Mouse (Mus musculus): ENCODE results near the gene Copb2.

The Copb2 gene

DNA sequence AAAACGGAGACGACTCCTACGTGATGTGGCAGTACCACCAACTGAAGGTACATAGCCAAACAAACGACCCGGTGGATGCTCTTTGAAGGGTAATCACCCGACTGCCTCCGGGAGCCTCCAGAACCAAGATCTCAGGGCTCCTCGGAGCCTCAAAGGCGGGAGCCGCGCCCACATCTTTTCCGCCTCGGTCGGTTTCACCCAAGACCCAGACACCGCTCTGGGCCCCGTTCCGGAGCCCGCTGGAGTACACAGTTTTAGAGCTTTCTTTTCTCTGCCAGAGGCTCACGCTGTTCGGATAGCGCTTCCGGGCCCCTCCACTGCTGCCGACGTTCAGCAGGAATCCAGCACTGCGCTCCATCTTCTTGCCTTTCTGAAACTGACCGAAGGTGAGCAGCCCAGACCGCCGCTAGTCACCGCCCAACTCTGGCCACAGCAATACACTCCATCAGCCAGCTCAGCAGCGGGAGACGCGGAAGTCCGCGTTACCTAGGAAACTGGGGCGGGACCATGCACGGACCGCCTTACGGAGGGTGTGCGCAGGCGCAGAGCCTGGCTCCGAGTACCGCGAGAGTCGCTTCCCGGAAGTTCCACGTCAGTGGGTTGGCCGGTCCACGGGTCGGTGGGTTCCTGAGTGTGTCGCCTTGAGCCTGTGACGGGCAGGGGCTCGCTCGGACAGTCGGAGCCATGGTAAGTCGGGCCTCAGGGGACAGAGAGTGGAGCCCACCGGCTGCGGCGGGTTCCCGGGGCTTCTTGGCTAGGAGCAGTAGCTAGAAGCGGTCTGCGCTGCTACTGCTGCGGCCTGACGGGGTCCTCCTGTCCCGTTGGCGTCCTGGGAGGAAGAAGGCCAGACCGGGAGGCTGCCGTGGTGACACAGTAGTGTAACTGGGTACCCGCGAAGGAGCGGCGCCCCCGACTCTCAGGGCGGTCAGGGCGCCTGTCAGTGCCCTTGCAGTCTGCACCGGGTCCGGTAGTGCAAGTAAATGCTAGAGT is at the start of gene Copb2:
Copb2 (plus strand) TSS at position 585 of the 990 bp plus-strand sequence.
- peak; percentile 97 for DNase-seq

DNA sequence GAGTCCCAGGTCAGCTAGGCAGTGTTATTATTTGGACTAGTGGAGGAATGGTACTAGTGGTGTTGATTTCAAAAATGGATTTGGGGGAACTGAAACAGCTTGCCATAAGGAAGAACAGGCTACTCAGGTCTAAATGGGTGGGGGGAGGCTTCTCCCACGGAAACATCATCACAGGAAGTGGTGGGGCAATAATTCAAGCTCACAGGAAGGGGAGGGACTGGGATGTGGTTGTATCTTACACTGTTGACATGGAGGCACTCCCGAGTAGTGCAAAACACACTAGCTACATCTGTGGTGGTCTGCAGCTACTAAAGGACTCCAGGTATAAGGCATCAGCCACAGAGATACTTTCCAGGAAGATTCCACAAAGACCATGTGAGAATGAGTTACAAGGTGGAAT is 39.6 kb upstream of the Copb2 start:
- DNase-seq: no peak

DNA sequence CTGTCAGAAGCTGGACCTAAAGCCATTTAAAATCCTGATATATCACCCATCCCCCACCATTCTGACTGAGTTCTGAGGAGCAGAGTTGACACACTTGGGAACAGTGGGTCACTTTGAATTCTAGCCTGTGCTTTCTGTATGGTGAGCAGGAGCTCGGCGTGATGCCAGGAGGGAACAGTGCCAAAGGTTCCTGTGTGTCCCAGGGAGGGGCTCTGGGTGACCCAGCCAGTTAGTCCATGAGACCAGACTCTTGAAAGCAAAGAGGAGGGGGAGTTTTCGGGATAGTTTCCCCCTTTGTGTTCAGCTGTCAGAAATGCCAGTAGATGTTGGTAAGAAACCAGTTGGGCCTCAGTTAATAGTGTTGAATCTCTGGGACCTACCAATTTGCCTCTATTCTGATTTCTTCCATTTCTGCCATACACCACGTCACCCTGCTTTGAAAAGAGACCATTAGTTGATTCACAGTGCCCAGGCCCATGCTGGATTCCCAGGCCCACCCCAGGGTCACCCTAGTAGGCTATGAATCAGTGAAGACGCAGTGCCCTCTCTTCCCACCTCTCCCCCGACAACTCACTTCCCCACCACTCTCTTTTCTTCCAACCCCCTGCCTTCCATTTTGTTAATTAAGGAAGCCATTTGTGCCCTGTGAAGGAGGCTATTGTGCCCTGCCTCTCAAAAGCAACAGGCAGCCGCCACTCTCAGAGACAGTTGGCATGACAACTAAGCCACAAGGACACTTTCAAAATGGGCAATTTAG is 38.6 kb upstream of the Copb2 start:
- no peak for DNase-seq

DNA sequence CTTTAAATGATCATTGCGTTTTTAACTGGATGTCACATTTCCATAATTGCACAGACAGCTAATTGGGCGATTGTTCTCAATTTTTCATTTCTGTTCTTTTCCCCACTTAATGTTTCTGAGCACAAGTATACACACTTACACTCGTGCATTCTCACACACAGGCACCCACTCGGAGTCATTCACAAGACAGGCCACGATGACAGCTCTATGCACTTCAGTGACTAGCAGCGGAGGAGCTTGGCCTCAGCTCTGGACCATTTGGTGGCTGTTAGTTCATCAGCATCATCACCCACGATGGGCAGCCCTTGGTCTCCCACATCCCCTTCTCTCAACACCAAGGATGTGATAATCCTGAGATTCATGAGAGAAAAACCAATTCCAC is 38.0 kb upstream of the Copb2 start:
- no peak for DNase-seq

DNA sequence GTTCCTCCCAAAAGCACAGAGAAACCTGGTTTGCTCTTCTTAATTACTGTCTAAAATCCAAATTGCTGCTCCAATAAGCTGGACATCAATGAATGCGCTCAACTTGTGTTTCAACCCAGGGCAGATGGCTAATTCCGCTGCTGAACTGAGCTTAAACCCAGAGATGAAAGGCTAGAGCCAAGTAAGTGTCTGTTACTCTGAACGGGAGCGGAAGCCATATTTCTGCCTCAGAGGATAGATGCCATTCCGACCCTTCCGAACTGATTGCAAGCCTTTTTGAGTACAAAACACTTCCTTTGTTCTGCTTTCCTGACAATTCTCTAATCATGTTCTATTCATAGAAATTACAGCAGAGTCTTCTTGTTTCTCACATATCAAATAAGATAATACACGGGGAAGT is 36.3 kb upstream of the Copb2 start:
- peak; percentile 11 for DNase-seq

DNA sequence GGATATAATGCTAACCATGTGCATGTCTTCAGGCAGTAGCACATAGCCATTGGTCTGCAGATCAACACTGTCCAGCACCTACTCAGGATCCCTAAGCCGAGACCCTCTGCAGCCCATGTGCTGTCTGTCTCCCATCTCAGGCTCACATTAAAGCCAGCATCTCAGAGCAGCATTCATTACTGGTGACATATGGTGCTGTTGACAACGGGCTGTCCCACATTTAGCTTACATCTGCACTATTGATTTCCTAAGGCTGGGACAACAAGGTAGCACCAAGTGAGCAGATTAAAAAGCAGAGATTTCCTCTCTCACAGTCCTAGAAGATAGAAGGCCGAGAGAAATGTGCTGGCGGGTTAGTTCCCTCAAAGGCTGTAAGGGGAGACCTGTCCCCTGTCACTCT is 33.7 kb upstream of the Copb2 start:
- DNase-seq: no peak

DNA sequence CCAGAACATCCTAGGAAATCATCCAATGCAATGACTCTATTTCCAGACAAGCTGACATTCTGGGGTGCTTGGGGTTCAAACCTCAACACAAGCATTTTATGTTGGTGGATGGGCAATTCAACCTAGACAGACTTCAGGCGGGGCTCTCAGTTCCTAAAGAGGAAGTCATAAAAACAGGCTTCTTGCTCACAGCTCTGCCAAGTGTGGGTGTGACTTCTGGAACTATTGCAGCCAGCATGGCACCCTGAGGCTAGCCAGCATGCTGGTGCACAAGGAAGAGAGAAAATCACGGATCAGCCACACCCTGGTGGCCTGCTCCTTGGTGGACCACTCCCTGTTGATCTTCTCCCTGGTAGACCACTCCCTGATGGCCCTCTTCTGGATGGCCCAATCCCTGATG is 32.5 kb upstream of the Copb2 start:
- DNase-seq: no peak

DNA sequence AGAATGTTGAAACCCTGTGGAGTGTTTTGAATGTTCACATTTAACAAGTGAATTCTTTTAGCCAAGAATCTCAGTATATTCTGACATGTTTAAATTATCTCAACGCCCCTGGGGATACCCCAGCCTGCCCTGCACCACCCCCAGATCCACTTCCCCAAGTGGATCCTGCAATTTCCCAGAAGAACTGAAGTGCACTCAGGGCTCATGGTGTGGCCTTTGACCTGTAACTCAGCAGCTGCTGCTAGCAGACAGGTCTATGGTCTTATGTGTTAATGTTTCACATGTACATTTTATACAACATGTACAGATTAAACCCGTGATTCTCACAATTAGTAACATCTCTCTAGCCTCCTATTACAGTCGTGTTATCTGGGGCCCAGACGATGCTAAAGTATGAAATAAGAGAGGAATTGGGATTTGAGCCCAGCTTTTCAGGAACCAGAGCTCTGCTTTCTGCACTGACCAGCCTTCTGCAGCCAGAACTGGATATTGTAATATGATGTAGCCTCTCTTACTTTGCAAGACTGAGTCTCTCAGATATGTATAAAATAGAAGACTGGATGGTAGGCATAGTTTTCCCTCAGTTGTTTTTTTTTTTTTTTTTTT is 28.7 kb upstream of the Copb2 start:
- DNase-seq: no peak

DNA sequence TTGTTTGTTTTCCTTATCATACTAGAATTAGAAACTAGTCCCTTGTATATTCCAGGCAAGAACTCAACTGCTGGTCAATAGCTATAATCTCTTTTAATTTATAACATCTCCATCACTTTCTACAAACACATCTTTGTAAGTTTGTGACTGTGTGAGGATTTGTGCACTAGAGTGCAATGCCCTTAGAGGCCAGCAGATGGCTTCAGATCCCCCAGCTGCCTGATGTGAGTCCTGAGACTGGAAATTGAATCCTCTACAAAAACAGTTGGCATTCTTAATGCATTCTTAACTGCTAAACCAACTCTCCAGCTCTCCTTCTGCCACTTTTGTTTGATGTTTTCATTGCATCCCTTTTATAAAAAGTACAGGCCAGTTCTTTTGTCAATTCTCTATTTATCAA is 27.8 kb upstream of the Copb2 start:
- no peak for DNase-seq

DNA sequence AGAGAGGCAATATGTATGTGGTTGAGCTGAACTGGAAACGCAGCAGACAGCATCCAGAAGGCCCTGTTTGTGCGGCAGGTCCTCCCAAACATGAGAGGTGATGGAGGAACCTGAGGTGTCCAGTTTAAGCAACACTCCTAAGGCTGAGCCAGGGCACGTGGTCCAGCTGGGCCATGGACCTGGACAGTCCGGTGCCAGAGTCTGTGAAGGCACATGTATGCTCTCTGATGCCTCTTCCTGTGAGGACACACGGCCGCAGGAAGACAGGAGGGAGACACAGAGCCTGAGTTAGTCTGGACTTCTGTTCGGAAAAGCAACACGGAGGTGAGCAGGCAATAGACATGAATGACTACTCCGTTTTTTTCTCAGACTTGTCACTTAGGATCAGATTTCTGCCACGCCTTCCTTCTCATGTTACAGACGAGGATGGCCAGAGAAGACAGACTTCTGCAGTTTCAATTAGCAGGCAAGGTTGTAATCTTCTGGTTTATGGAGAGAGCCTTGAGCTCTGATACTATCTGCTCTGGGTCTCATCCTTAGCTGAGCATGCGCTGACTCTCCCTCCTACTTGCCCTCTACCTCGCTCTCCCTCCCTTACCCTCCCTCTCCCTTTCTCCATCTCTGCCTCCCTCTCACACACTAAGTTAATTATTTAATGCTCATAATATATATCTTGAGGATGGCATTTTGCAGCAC is 25.4 kb upstream of the Copb2 start:
- no peak for DNase-seq

DNA sequence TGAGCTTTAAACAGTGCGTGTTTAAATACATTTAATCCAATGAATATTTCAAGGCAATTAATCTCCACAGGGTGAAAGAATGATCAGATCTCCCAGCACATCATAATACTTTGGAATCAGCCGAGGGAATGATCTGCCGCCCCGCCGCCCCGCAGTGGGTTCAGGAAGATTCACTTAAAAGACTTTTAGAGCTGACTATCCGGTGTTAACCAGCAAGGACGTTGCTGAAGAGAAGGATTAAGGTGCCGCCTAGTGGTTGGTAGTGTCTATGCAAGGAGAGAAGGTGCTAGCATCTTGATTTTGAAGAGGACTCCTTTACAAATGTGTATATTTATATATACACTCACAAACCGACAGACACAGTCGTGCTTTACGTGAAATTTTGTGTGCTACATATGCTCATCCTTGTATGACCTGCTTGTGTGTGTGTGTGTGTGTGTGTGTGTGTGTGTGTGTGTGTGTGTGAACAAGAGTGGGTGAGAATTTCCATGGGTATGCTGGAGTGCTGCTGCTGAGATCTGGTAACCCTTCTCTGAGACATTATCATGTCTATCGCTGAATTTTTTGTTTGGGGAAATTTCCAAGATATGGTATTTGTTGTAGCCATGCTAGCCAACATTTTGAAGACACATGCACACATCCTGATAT is 24.7 kb upstream of the Copb2 start:
- peak; percentile 42 for DNase-seq

DNA sequence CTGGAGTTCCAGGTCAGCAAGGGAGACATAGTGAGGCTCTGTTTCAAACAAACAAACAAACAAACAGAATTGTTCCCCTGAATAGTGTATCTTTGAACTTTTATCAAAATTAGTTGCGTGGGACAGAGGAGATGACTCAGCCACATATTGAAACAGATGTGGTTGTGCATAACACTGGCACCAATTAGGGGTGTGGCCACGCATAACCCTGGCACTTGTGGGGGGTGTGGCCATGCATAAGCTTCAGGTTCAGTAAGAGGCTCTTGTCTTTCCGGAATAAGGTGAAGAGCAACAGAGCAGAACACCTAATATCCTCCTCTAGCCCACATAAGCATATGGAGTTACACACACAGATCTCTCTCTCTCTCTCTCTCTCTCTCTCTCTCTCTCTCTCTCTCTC is 19.5 kb upstream of the Copb2 start:
- DNase-seq: no peak

DNA sequence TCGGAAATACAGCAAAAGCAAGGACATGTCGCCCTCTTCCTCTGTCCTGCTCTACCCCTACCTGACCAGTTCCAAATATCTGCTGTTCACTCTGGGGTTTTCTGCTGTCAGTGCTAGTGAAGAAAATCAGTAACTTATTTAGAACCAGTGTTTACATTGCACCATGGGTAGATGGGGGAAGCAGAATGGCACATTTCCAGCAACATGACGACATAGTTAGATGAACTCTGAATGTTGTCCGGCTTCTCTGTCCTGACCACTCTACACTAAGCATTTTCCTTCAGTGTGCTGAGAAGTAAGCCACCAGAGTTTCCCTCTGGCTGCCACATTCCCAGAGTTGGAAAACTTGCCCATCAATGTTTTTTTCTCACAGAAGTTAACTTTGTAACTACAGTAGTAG is 20.3 kb downstream of the Copb2 start:
- no peak for DNase-seq

DNA sequence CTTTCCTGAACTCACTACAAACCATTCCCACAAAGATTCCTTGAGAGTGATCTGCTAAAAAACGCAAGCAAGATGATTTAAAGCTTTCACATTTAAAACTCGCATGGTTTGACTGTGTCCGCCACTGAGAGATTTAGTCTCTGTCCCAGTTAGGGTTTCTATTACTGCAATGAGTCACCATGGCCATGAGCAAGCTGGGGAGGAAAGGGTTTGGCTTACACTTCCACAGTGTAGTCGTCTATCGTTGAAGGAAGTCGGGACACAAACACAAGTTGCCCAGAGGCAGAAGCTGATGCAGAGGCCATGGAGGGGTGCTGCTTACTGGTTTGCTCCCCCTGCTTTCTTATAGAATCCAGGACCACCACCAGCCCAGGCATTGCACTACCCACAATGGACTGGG is 36.6 kb downstream of the Copb2 start:
- DNase-seq: no peak

DNA sequence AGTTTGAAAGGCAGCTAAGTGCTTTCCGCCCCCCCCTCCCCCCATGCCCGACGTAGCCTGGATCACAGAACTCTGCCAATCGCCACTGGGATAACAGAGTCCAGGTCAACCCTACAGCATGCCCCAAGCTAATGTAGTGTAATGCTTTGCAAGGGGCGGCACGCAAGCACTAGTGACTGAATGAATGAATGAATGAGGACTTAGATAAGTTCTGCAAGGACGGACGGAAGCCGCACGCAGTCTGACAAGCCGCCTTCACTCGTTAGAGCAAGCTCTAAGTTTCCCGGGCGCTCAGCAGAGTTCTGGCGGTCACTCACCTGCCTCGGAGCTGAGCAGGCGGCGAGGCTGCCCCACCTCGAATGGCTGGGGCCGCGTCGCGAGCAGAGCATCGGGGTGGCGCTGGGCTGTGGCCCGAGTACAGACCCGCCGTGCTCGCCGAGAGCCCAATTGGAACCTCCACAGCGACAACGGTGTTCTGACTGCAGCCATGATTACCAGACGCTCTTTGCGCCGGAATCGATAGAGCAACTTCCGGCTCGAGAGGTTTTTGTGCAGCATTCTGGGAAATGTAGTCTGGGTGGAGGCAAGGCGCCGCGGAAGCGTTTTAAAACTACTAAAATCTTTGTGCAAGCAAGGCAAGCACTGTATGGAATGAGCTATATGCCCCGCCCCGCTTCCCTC is 37.8 kb downstream of the Copb2 start, which contains the start of gene Mrps22:
Mrps22 (minus strand) TSS at position 505 of the 681 bp plus-strand sequence.
- DNase-seq: peak; percentile 84

DNA sequence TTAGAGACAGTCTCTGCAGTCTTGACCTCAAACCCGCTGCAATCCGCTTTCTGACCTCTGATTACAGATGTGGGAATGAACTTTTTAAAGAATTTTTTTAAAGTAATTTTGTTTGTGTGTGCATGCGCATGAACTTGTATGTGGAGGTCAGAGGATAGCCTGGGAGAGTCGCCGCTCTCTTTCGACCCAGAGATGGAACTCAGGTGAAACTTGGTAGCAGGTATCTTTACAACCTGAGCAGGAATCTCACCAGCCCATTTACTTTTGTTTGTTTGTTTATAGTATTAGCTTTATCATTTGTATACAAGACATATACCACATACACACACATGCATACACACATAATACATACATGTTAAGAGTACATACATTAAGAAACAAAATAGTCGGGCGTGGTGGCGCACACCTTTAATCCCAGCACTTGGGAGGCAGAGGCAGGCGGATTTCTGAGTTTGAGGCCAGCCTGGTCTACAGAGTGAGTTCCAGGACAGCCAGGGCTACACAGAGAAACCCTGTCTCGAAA is 38.4 kb downstream of the Copb2 start:
- no peak for DNase-seq

DNA sequence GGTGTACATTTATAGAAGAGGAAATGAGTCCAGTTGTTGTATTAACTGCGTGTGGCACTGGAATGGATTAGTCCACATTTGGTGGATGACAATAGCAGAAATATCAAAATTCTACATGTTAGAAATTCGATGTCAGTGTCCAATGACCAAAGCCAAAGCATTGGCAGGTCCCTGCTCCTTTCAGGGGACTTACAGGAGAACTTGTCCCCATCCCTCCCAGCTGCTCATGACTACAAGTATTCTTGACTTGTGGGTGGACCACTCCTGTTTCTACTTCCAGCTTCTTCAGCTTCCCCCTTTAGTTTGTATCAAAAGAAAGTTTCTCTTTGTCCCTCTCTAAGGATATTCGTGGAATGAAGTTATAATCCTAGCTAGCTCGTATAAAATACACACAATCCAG is 41.4 kb downstream of the Copb2 start:
- no peak for DNase-seq

DNA sequence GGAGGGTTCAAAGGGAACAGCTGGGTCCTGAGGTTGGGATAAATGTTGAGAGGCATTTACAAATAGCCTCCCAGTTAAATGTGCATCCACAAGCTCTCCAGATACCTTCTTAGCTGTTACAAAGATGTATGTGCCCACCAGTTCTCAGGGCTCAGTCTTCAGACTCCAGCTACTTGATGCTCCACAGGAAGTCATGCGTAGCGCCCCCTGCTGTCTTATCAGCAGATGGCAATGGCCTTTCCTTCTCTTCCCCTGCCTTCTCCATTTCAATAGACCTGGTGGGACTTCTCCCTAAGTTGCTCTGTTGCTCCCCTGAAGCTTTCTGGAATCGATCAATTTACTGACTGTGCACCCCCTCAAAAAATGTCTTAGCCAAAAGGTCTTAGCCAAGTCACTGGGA is 65.0 kb downstream of the Copb2 start:
- DNase-seq: no peak

DNA sequence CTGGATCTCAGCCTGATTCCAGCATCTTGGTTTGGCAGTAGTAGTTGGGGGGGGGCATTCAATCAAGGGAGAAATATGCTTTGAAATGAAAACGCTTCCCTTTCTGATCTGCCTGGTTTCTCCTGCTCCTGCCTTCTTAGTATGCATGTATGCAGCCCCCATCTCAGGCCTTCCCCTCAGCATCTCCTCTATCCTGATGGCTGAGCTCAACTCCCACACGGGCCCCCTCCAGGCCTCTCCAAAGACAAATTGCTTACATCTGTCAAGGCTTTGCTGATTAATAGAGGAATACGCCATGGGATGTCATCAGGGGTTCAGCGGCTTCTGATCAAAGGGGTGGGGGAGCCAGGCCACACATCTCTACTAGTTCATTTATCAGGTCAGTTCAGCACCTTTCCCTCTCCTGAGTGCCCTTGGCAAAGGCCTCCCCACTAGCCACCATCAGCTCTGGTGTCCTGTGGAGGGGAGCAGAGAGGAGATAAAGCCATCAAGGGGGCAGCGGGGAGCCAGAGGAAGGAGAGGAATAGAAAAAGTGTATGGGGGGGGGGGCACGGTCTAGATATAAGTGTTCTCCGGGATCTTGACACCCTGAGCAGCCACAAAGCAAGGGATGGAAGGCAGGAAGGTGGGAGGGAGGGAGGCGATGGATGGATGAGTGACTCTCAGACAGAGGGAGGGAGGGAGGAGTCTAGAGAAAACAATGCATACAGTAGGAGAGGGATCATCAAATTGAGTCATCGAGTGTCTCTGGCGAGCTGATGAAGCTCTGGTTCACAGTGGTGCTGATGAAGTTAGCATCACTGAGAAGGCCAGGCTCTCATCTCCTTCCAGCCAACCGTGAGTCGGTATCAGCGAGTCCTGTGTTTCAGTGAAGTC is 70.0 kb downstream of the Copb2 start:
- DNase-seq: no peak
